Mouse (Mus musculus): Measurements from ENCODE around the gene Clspn. TPM values are rescaled to one million over a fixed set of nuclear protein-coding genes. Genes with fewer than 3 reads are reported as not detected.

Clspn gene
- polyA plus RNA-seq, 1 experiment from 2014 or later: 20.6 TPM

DNA sequence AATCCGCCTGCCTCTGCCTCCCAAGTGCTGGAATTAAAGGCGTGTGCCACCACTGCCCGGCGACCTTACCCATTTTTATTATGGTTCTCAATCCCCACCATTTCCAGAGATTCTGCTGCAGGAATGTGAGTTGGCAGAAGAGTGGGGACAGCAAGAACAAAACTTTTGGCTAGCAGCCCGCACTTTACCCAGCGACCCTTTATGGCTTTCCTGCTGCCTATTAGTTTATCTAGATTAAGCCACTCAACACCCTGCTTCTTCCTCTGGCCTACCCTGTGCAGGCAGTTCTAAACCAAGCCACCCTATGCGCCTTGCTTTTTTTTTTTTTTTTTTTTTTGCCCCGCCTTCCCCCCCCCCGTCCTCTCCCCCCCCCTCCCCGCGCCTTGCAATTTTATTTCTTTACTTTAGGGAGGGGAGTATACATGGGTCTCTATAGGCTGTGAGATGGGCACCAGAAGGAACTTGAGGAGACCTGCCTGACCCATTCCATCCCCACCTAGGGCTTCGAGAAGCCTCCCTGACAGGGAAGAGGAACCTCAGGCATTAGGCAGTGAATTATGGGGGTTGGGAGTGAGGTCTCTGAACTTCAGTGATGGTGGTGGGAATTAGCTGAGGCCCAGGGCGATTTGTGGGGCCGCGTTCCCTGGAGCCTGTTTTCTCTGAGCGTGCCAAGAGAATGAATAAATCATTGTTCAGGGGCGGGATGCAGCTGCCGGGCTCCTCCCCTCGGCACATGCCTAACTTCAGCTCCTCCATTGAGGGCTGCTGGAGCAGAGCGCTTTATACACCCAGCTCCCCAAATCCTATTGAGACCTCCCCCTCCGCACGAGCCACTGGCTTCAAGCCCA, 45.1 kb downstream of the Clspn start:
- TF ChIP-seq EP300 (IDR thresholded peaks at IDR 0.05; ENCODE audit: low read depth): no peak
- TF ChIP-seq CTCF (IDR thresholded peaks at IDR 0.05; ENCODE audit: low read depth): no peak
- WGBS (ENCODE audit: insufficient replicate concordance): 34% methylated on average over 21 of the region's 22 CpGs
- Histone ChIP-seq H3K4me1 (ENCODE audit: insufficient read depth) (no peaks in the 10 kb centered on the region), H3K4me3 (ENCODE audit: low read depth, low read length) (no peak overlapping the region), H3K27me3 (ENCODE audit: insufficient read depth, low read length) (no peaks in the 10 kb centered on the region), H3K27ac (ENCODE audit: low read depth) (no peak overlapping the region), H3K4me2 (ENCODE audit: low read depth, low read length) (no peak overlapping the region), H3K36me3 (replicated peaks; ENCODE audit: insufficient read depth, low read length) (no peaks in the 10 kb centered on the region), H3K9ac (replicated peaks) (no peak overlapping the region), H3K9me3 (ENCODE audit: low read length) (no peaks in the 10 kb centered on the region)
- DNase-seq: peak; percentile 20
- ATAC-seq: no peak

DNA sequence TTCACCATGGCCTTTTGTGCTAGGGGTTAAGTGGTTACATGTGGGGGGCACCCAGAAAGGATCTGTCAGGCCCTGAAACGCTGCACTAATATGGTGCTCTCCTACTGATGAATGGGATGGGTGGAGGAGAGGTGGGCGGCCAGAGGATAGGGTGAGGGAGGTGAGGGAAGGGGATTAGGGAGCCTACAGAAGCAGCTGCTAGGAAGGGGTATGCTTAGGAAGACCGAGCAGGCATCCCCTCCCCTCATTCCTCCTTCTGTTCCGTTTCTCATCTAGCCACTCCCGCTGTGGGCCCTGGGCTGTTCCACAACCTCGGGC, 45.7 kb downstream of the Clspn start:
- no peak for DNase-seq
- no peak for ATAC-seq
- no peak overlapping the region for H3K9ac ChIP-seq (replicated peaks)

DNA sequence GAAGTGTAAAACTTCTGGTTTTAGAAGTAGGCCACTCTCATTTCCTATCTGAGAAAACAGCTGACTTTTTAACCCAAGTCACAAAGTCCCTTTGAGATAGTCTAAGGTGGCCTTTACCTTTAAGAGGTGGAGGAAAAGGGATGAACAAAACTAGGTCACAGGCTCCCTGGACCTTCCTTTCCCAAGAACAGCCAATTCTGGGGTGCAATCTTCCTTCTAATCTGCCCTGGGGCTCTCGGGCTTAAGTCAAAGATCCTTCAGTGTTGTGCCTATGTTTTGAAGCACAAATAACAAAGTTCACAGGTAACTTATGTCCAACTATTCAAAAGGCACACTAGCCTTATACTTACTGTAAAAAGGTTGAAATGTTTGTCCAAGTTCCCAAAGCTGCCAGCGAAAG, 47.4 kb downstream of the Clspn start:
- ATAC-seq (no peak), DNase-seq (no peak)
- Histone ChIP-seq H3K4me2 (ENCODE audit: low read depth, low read length) (no peak overlapping the region), H3K4me3 (ENCODE audit: low read depth, low read length) (no peak overlapping the region), H3K27me3 (ENCODE audit: insufficient read depth, low read length) (no peaks in the 10 kb centered on the region), H3K9ac (replicated peaks) (no peak overlapping the region), H3K27ac (ENCODE audit: low read depth) (no peak overlapping the region), H3K4me1 (ENCODE audit: insufficient read depth) (no peaks in the 10 kb centered on the region), H3K36me3 (replicated peaks; ENCODE audit: insufficient read depth, low read length) (no peaks in the 10 kb centered on the region), H3K9me3 (ENCODE audit: low read length) (no peaks in the 10 kb centered on the region)
- TF ChIP-seq EP300 (IDR thresholded peaks at IDR 0.05; ENCODE audit: low read depth): no peak
- TF ChIP-seq CTCF (IDR thresholded peaks at IDR 0.05; ENCODE audit: low read depth): no peak
- 63% methylated on average over 2 of the region's 2 CpGs for WGBS (ENCODE audit: insufficient replicate concordance)

More for the DNA sequence above, 45.7 kb downstream of the Clspn start:
- H3K27ac ChIP-seq (ENCODE audit: low read depth): no peak overlapping the region
- H3K4me3 ChIP-seq (ENCODE audit: low read depth, low read length): no peak overlapping the region
- TF ChIP-seq CTCF (IDR thresholded peaks at IDR 0.05; ENCODE audit: low read depth): no peak
- TF ChIP-seq EP300 (IDR thresholded peaks at IDR 0.05; ENCODE audit: low read depth): no peak
- H3K9me3 ChIP-seq (ENCODE audit: low read length): no peaks in the 10 kb centered on the region
- no peaks in the 10 kb centered on the region for H3K27me3 ChIP-seq (ENCODE audit: insufficient read depth, low read length)
- H3K4me1 ChIP-seq (ENCODE audit: insufficient read depth): no peaks in the 10 kb centered on the region
- 30% methylated on average over 6 of the region's 6 CpGs for WGBS (ENCODE audit: insufficient replicate concordance)
- H3K4me2 ChIP-seq (ENCODE audit: low read depth, low read length): no peak overlapping the region
- H3K36me3 ChIP-seq (replicated peaks; ENCODE audit: insufficient read depth, low read length): no peaks in the 10 kb centered on the region

DNA sequence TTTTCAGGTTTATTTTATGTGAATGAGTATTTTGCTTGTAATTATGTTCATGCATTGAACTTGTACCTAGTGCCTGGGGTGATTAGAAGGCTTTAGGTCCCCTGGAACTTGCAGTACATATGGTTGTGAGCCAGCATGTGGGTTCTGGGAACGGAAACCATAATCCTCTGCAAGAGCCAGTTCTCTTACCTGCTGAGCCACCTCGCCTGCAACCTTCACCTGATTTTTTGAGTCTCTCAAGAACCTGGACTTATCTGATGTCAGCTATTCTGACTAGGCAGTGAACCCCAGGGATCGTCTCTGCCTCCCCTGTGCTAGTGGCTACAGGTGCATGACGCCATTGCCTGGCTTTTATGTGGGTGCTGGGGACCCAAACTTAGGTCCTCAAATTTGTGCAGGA, 49.0 kb downstream of the Clspn start:
- Histone ChIP-seq H3K4me1 (ENCODE audit: insufficient read depth) (peaks cover 7% of the 10 kb centered on the region; the same call in 1 of the 2 replicates), H3K9ac (replicated peaks) (no peak overlapping the region), H3K36me3 (replicated peaks; ENCODE audit: insufficient read depth, low read length) (no peaks in the 10 kb centered on the region), H3K4me2 (ENCODE audit: low read depth, low read length) (no peak overlapping the region), H3K27ac (ENCODE audit: low read depth) (no peak overlapping the region), H3K27me3 (ENCODE audit: insufficient read depth, low read length) (no peaks in the 10 kb centered on the region), H3K9me3 (ENCODE audit: low read length) (no peaks in the 10 kb centered on the region), H3K4me3 (ENCODE audit: low read depth, low read length) (no peak overlapping the region)
- DNase-seq: no peak
- 78% methylated on average over 4 of the region's 4 CpGs for WGBS (ENCODE audit: insufficient replicate concordance)
- TF ChIP-seq EP300 (IDR thresholded peaks at IDR 0.05; ENCODE audit: low read depth) (no peak), CTCF (IDR thresholded peaks at IDR 0.05; ENCODE audit: low read depth) (no peak)
- ATAC-seq: no peak

DNA sequence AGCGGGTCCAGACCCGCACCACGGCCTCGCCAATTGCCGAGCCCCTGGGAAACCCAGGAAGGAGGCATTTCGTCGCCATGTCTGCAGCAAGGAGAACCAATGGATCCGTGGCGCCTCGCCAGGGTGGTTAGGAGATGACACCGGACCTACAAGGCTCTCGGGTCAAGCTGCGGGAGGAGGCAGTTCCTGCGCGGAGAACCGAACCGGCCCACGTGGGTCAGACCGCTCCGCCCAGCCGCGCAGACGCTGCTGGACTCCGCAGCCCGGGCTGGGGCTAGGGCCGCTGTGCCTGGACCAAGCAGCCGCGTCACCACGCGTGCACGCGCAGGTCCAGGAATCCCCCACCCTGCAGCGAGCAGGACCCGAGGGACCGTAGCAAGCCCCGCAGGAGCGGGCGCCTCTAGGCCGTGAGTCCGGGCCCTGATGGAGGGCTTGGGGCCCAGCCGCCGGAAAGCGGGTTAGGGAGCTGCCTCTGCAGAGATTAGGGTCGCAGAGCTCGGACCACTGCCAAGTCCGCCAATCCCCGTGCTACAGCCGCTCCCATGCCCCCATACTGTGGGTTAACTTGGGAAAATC, 53.0 kb downstream of the Clspn start, which contains the start of gene 5730409E04Rik:
Gene 5730409E04Rik, plus strand, starts transcription at position 213 of the 576 bp plus-strand sequence.
- DNase-seq: peak; percentile 67
- ATAC-seq: peak; percentile 85
- Histone ChIP-seq H3K4me2 (ENCODE audit: low read depth, low read length) (peak within 1 kb of the TSS; percentile 92), H3K27me3 (ENCODE audit: insufficient read depth, low read length) (no peaks in the 10 kb centered on the region), H3K27ac (ENCODE audit: low read depth) (no peak within 1 kb of the TSS), H3K9me3 (ENCODE audit: low read length) (no peaks in the 10 kb centered on the region), H3K36me3 (replicated peaks; ENCODE audit: insufficient read depth, low read length) (no peaks in the 10 kb centered on the region), H3K4me1 (ENCODE audit: insufficient read depth) (peaks cover 7% of the 10 kb centered on the region; the same call in 1 of the 2 replicates), H3K9ac (replicated peaks) (peak within 1 kb of the TSS; percentile 68), H3K4me3 (ENCODE audit: low read depth, low read length) (peak within 1 kb of the TSS; percentile 60)
- TF ChIP-seq EP300 (IDR thresholded peaks at IDR 0.05; ENCODE audit: low read depth) (no peak), CTCF (IDR thresholded peaks at IDR 0.05; ENCODE audit: low read depth) (no peak)
- WGBS (ENCODE audit: insufficient replicate concordance): 2% methylated on average over 48 of the region's 48 CpGs

DNA sequence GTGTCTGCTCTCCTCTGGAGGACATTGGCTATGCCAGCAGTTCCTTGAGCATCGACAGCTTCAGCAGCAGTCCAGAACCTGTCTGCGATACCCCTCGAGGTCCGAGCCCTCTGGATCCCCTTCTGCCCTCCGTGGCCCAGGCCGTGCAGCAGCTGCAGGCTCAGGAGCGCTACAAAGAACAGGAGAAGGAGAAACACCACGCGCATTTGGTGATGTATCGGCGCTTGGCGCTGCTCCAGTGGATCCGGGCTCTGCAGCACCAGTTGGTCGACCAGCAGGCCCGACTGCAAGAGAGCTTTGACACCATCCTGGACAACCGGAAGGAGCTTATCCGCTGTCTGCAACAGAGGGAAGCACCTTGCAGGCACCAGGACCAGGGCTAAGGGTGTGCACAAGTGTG, 55.3 kb downstream of the Clspn start:
- 85% methylated on average over 17 of the region's 17 CpGs for WGBS (ENCODE audit: insufficient replicate concordance)
- DNase-seq (no peak), ATAC-seq (no peak)
- H3K9me3 ChIP-seq (ENCODE audit: low read length): no peaks in the 10 kb centered on the region
- no peaks in the 10 kb centered on the region for H3K27me3 ChIP-seq (ENCODE audit: insufficient read depth, low read length)
- TF ChIP-seq CTCF (IDR thresholded peaks at IDR 0.05; ENCODE audit: low read depth): no peak
- no peak for TF ChIP-seq EP300 (IDR thresholded peaks at IDR 0.05; ENCODE audit: low read depth)
- H3K4me2 ChIP-seq (ENCODE audit: low read depth, low read length): no peak overlapping the region
- H3K4me3 ChIP-seq (ENCODE audit: low read depth, low read length): no peak overlapping the region
- no peaks in the 10 kb centered on the region for H3K36me3 ChIP-seq (replicated peaks; ENCODE audit: insufficient read depth, low read length)
- no peak overlapping the region for H3K27ac ChIP-seq (ENCODE audit: low read depth)
- no peak overlapping the region for H3K9ac ChIP-seq (replicated peaks)
- H3K4me1 ChIP-seq (ENCODE audit: insufficient read depth): peaks cover 7% of the 10 kb centered on the region; the same call in 1 of the 2 replicates
